Mouse (Mus musculus) myocyte (in vitro differentiated cells): ENCODE results near the gene Snap47. TPM values are rescaled to one million over a fixed set of nuclear protein-coding genes. Genes with fewer than 3 reads are reported as not detected.

Experiments used
- H3K27me3 ChIP-seq: one replicate; pipeline ENCODE4 v1.6.1; 2011; ENCODE audit not compliant: control insufficient read depth, insufficient read depth, insufficient read length
- H3K36me3 ChIP-seq: one replicate; pipeline ENCODE4 v1.6.1; 2011; ENCODE audit not compliant: control insufficient read depth, insufficient read depth
- H3K4me2 ChIP-seq: one replicate; pipeline ENCODE4 v1.6.1; 2011; ENCODE audit warnings: low read depth, control low read depth
- H3K4me3 ChIP-seq: one replicate; pipeline ENCODE4 v1.5.1; 2011; ENCODE audit warnings: mild to moderate bottlenecking, control low read depth, moderate library complexity
- H3K79me2 ChIP-seq: one replicate; pipeline ENCODE4 v1.6.1; 2011; ENCODE audit not compliant: control insufficient read depth, insufficient read depth
- H3ac ChIP-seq: one replicate; pipeline ENCODE4 v1.6.1; 2011; ENCODE audit not compliant: control insufficient read depth, insufficient read length
- CEBPB ChIP-seq: IDR thresholded peaks from 2 replicates; pipeline ENCODE4 v1.6.1; 2011; ENCODE audit warnings: mild to moderate bottlenecking, moderate library complexity; ENCODE audit not compliant: poor library complexity, insufficient read depth, severe bottlenecking
- E2F4 ChIP-seq: IDR thresholded peaks from one replicate; pipeline ENCODE4 v1.6.1; 2011; ENCODE audit warnings: mild to moderate bottlenecking, control low read depth, moderate library complexity; ENCODE audit not compliant: insufficient read depth
- MAX ChIP-seq: IDR thresholded peaks from one replicate; pipeline ENCODE4 v1.6.1; 2011; ENCODE audit warnings: low read depth, mild to moderate bottlenecking, control low read depth
- MYOD1 ChIP-seq, 3 experiments: IDR thresholded peaks; one replicate each; pipeline ENCODE4 v1.6.1; 2011; ENCODE audit warnings: control low read depth in 2 of 3, low read depth in 2 of 3, mild to moderate bottlenecking in 2 of 3, moderate library complexity in 1 of 3; ENCODE audit not compliant: insufficient read length in 2 of 3, control insufficient read depth in 1 of 3
- MYOG ChIP-seq, 3 experiments: IDR thresholded peaks; one replicate each; pipeline ENCODE4 v1.6.1; 2011; ENCODE audit warnings: control low read depth in 2 of 3, low read depth in 2 of 3, mild to moderate bottlenecking in 2 of 3; ENCODE audit not compliant: insufficient read length in 2 of 3, control insufficient read depth in 1 of 3, insufficient read depth in 1 of 3
- POLR2A ChIP-seq: IDR thresholded peaks from one replicate; pipeline ENCODE4 v1.6.1; 2011; ENCODE audit warnings: low read depth, mild to moderate bottlenecking, control low read depth, moderate library complexity; ENCODE audit not compliant: insufficient read length
- POLR2AphosphoS2 ChIP-seq: IDR thresholded peaks from one replicate; pipeline ENCODE4 v1.6.1; 2011; ENCODE audit warnings: low read depth, control low read depth; ENCODE audit not compliant: insufficient read length
- REST ChIP-seq: IDR thresholded peaks from one replicate; pipeline ENCODE4 v1.6.1; 2011; ENCODE audit warnings: mild to moderate bottlenecking, control low read depth, moderate library complexity; ENCODE audit not compliant: insufficient read depth, insufficient read length
- SRF ChIP-seq: IDR thresholded peaks from one replicate; pipeline ENCODE4 v1.6.1; 2011; ENCODE audit warnings: low read depth; ENCODE audit not compliant: control insufficient read depth, insufficient read length
- TCF12 ChIP-seq: IDR thresholded peaks from one replicate; pipeline ENCODE4 v1.6.1; 2011; ENCODE audit warnings: mild to moderate bottlenecking, control low read depth; ENCODE audit not compliant: poor library complexity, insufficient read depth, severe bottlenecking
- TCF3 ChIP-seq: IDR thresholded peaks from one replicate; pipeline ENCODE4 v1.6.1; 2011; ENCODE audit warnings: low read depth, control low read depth; ENCODE audit not compliant: insufficient read length
- USF1 ChIP-seq: IDR thresholded peaks from one replicate; pipeline ENCODE4 v1.6.1; 2011; ENCODE audit warnings: low read depth, mild to moderate bottlenecking, control low read depth, moderate library complexity
- polyA plus RNA-seq: library from polyadenylated mRNA; unstranded; fragments of >200 nt; fragmentation: generic; extraction: Trizol; gene quantifications from one replicate; pipeline ENCODE4 v1.2.1, GENCODE M21; 2012; ENCODE audit warnings: missing spikeins

Snap47 gene
- polyA plus RNA-seq, 1 experiment = 67.2 TPM

- no peaks in the 10 kb centered on the region for H3K79me2 ChIP-seq
- peaks cover 15% of the 10 kb centered on the region for H3K36me3 ChIP-seq
- no peak overlapping the region for H3K4me2 ChIP-seq
- no peaks in the 10 kb centered on the region for H3K27me3 ChIP-seq
- TF ChIP-seq POLR2AphosphoS2 = no peak
- TF ChIP-seq E2F4 = no peak
- no peak for TF ChIP-seq TCF3
- no peak for TF ChIP-seq MAX
- TF ChIP-seq MYOD1 (IDR thresholded peaks at IDR 0.05; ENCODE audit: control insufficient read depth in 1 of 3, insufficient read length in 2 of 3, low read depth in 2 of 3) = no peak
- no peak for TF ChIP-seq CEBPB
- TF ChIP-seq SRF = no peak
- TF ChIP-seq USF1 = no peak
- TF ChIP-seq TCF12 = no peak
- no peak for TF ChIP-seq MYOG (IDR thresholded peaks at IDR 0.05; ENCODE audit: control insufficient read depth in 1 of 3, insufficient read depth in 1 of 3, insufficient read length in 2 of 3, low read depth in 2 of 3)
- TF ChIP-seq REST = no peak
- no peak for TF ChIP-seq POLR2A
- no peak overlapping the region for H3ac ChIP-seq
- no peak overlapping the region for H3K4me3 ChIP-seq
Observed at GRCm38 (mm10) chr11:59437954-59438353, 13.0 kb downstream of the Snap47 start.

DNA sequence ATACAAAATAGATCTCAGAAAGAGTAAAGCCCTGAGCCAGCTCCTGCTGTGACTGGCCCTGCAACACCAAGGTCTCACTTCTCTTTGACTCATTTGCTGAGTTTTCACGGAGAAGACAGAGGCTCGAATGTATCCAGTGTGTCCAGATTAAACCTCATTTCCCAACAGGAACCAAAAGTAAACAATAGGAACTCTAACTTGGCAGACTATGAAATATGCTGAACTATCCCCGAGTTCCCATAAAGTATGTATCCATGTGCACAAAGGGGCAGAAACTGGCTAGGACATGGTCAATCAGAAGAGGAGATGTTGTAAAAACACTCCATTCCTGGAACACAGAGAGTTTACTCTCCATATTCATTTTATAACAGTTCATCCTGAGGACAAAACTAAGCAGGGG, 18.7 kb downstream of the Snap47 start:
- Histone ChIP-seq H3K4me3 (no peak overlapping the region), H3K4me2 (no peak overlapping the region), H3K36me3 (peaks cover 4% of the 10 kb centered on the region), H3K79me2 (no peaks in the 10 kb centered on the region), H3K27me3 (no peaks in the 10 kb centered on the region), H3ac (no peak overlapping the region)
- no peak for TF ChIP-seq USF1
- no peak for TF ChIP-seq REST
- TF ChIP-seq SRF = no peak
- no peak for TF ChIP-seq MAX
- no peak for TF ChIP-seq POLR2AphosphoS2
- TF ChIP-seq E2F4 = no peak
- no peak for TF ChIP-seq MYOD1 (IDR thresholded peaks at IDR 0.05; ENCODE audit: control insufficient read depth in 1 of 3, insufficient read length in 2 of 3, low read depth in 2 of 3)
- TF ChIP-seq MYOG (IDR thresholded peaks at IDR 0.05; ENCODE audit: control insufficient read depth in 1 of 3, insufficient read depth in 1 of 3, insufficient read length in 2 of 3, low read depth in 2 of 3) = no peak
- no peak for TF ChIP-seq POLR2A

GRCm38 (mm10) chr11:59429959-59430358, 21.0 kb downstream of the Snap47 start:
- no peak overlapping the region for H3K4me3 ChIP-seq
- H3K79me2 ChIP-seq = no peaks in the 10 kb centered on the region
- H3K4me2 ChIP-seq = no peak overlapping the region
- no peaks in the 10 kb centered on the region for H3K27me3 ChIP-seq
- peaks cover 3% of the 10 kb centered on the region for H3K36me3 ChIP-seq
- no peak overlapping the region for H3ac ChIP-seq
- TF ChIP-seq SRF = no peak
- no peak for TF ChIP-seq MYOG (IDR thresholded peaks at IDR 0.05; ENCODE audit: control insufficient read depth in 1 of 3, insufficient read depth in 1 of 3, insufficient read length in 2 of 3, low read depth in 2 of 3)
- TF ChIP-seq TCF12 = no peak
- no peak for TF ChIP-seq REST
- TF ChIP-seq TCF3 = no peak
- no peak for TF ChIP-seq MYOD1 (IDR thresholded peaks at IDR 0.05; ENCODE audit: control insufficient read depth in 1 of 3, insufficient read length in 2 of 3, low read depth in 2 of 3)
- TF ChIP-seq POLR2A = no peak
- no peak for TF ChIP-seq USF1
- no peak for TF ChIP-seq E2F4
- no peak for TF ChIP-seq MAX
- TF ChIP-seq CEBPB = no peak
- no peak for TF ChIP-seq POLR2AphosphoS2

DNA sequence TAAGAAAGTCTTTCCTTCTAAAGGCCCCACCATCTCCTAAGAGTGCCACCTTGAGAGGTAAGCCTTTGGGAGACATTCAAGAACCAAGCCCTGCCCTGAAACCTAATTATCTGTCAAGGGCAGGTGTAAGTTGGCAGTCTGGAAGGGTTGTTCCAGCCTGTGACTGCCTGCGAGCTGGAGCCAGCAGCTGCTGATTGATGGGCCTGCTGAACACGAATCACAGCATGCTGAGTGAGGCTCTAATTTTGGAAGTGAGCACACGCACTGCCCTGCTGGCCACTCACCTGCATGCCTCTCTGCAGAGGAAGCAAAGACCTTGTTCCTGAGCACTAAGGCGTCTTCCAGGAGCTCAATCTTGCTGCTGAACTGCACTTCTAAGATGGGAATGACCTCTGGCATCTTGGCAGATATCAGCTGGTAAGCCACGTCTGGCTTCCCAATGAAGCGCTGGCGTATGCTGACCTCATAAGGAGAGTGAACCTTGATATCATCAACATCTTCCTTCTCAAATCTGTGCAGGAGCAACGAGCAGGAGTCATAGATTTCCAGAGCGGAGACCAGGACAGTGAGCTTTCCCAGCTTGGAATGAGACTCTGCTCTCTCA, 22.8 kb downstream of the Snap47 start:
- Histone ChIP-seq H3ac (no peak overlapping the region), H3K36me3 (peaks cover 5% of the 10 kb centered on the region), H3K79me2 (no peaks in the 10 kb centered on the region), H3K4me3 (no peak overlapping the region), H3K4me2 (no peak overlapping the region), H3K27me3 (no peaks in the 10 kb centered on the region)
- TF ChIP-seq MAX = no peak
- TF ChIP-seq POLR2AphosphoS2 = no peak
- no peak for TF ChIP-seq USF1
- no peak for TF ChIP-seq E2F4
- TF ChIP-seq TCF12 = no peak
- no peak for TF ChIP-seq REST
- no peak for TF ChIP-seq TCF3
- TF ChIP-seq MYOD1 (IDR thresholded peaks at IDR 0.05; ENCODE audit: control insufficient read depth in 1 of 3, insufficient read length in 2 of 3, low read depth in 2 of 3) = no peak
- TF ChIP-seq CEBPB = no peak
- no peak for TF ChIP-seq POLR2A
- no peak for TF ChIP-seq MYOG (IDR thresholded peaks at IDR 0.05; ENCODE audit: control insufficient read depth in 1 of 3, insufficient read depth in 1 of 3, insufficient read length in 2 of 3, low read depth in 2 of 3)
- TF ChIP-seq SRF = no peak

- H3K4me3 ChIP-seq = no peak overlapping the region
- no peaks in the 10 kb centered on the region for H3K27me3 ChIP-seq
- peaks cover 5% of the 10 kb centered on the region for H3K36me3 ChIP-seq
- H3ac ChIP-seq = no peak overlapping the region
- H3K4me2 ChIP-seq = no peak overlapping the region
- TF ChIP-seq CEBPB = no peak
- TF ChIP-seq E2F4 = no peak
- no peak for TF ChIP-seq TCF3
- TF ChIP-seq USF1 = no peak
- no peak for TF ChIP-seq POLR2AphosphoS2
- H3K79me2 ChIP-seq = no peaks in the 10 kb centered on the region
Observed at GRCm38 (mm10) chr11:59425671-59426101, 25.3 kb downstream of the Snap47 start.
